Mouse (Mus musculus) forebrain, embryonic 16.5 days (tissue): ENCODE data around the gene Vps51. TPM values are rescaled to one million over a fixed set of nuclear protein-coding genes. Genes with fewer than 3 reads are reported as not detected.
"Not testable (repeated sequence)": the region's sequence is repeated elsewhere in the genome, so short reads cannot be mapped to it uniquely, and the experiment has no call there.

Experiments used
- ATAC-seq: fragments of 200-750 bp; cut with Nextera tagmentation; 2 replicates; pipeline ENCODE4 v1.8.0; 2017; ENCODE audit warnings: mild to moderate bottlenecking, moderate library complexity
- H3K27ac ChIP-seq: fragments of 300-500 bp; sonication (generic); 2 replicates; pipeline ENCODE4 v1.5.1; 2014; ENCODE audit warnings: low read length, control low read depth
- H3K27me3 ChIP-seq: fragments of 300-500 bp; sonication (generic); replicated peaks from 2 replicates; pipeline ENCODE4 v1.6.1; 2014; ENCODE audit warnings: low read length; ENCODE audit not compliant: control insufficient read depth, insufficient read depth
- H3K36me3 ChIP-seq: fragments of 300-500 bp; sonication (generic); 2 replicates; pipeline ENCODE4 v1.6.1; 2014; ENCODE audit not compliant: control insufficient read depth, insufficient read depth
- H3K4me1 ChIP-seq: fragments of 300-500 bp; sonication (generic); replicated peaks from 2 replicates; pipeline ENCODE4 v1.6.1; 2014; ENCODE audit warnings: low read length; ENCODE audit not compliant: control insufficient read depth, insufficient read depth
- H3K4me2 ChIP-seq: fragments of 300-500 bp; sonication (generic); 2 replicates; pipeline ENCODE4 v1.6.1; 2014; ENCODE audit warnings: mild to moderate bottlenecking, low read length, control low read depth
- H3K4me3 ChIP-seq: fragments of 300-500 bp; sonication (generic); replicated peaks from 2 replicates; pipeline ENCODE4 v1.5.1; 2014; ENCODE audit warnings: mild to moderate bottlenecking, low read length, control low read depth
- H3K9ac ChIP-seq: fragments of 300-500 bp; sonication (generic); replicated peaks from 2 replicates; pipeline ENCODE4 v1.6.1; 2014; ENCODE audit warnings: low read depth, low read length, control low read depth
- H3K9me3 ChIP-seq: fragments of 300-500 bp; sonication (generic); 2 replicates; pipeline ENCODE4 v1.6.1; 2016; ENCODE audit warnings: low read length; ENCODE audit not compliant: control insufficient read depth
- WGBS: fragments of 180-500 bp; shearing (Covaris S2); extraction: QIAGEN DNeasy Blood & Tissue Kit; methylation state at CpG from one replicate; pipeline ENCODE4 v1.1.7; 2014; 5-methylcytosine and 5-hydroxymethylcytosine counted together
- polyA plus RNA-seq: library from polyadenylated mRNA; unstranded; fragments of >200 nt; fragmentation: Nextera tagmentation; extraction: Ambion mirVana; gene quantifications from 2 replicates; pipeline ENCODE4 v1.2.1, GENCODE M21; 2015

Gene Vps51
- polyA plus RNA-seq, 1 experiment from 2014 or later, result 88.5 TPM

- WGBS, result under 1% methylated on average over 65 of the region's 65 CpGs
- peak; percentile 95 for ATAC-seq
- Histone ChIP-seq H3K4me2 (peak within 1 kb of the TSS; percentile 97), H3K9ac (peak within 1 kb of the TSS; percentile 92), H3K4me3 (peak within 1 kb of the TSS; percentile 80), H3K9me3 (no peaks in the 10 kb centered on the region), H3K4me1 (peaks cover 19% of the 10 kb centered on the region), H3K27me3 (no peaks in the 10 kb centered on the region), H3K36me3 (peaks cover 18% of the 10 kb centered on the region), H3K27ac (peak within 1 kb of the TSS; percentile 100)
Measured at GRCm38 (mm10) chr19:6046294-6047153, 30.5 kb downstream of the Vps51 start, which contains the start of gene Syvn1. TSS of gene Syvn1 (plus strand) at chr19:6046576.

DNA sequence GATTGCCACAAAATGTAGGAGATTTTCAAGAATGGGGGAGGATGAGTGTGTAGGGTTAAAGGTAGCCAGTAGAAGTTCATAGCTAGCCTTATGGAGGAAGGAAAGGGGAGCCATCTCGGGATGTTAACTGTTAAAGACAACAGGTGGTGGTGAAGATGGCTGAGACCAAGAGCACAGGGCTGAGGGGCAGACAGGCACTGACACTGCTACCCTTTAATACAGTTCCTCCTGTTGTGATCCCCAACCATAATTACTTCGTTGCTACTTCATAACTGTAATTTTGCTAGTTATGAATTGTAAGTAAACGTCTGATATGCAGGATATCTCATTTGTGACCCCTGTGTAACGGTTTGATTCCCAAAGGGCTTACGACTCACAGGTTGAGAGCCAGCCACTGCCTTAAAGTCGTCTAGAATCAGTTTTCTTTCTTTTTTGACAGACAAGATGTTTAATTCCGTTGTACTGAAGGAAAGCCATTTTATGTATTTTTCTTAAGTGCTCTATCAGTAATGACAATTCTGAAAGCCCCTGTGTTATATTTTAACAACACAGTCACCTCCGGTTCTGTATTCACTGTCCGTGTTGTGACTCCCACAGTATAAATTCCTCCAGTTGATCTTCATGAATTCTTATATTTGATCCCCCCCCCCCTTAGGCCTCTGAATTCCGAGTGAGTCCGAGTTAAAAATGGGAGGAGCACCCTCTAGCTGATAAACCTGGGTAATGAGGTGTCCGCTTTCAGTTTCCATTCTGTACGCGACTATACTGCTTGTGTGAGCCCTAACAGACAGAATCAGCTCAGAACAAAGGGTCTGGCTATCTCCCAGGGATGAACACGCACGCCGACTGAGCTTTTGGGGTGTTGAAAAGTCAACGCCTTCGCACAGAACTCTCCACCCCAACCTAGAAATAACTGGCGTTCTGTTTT lies 31.4 kb downstream of the Vps51 start:
- Histone ChIP-seq H3K27me3 (no peaks in the 10 kb centered on the region), H3K4me2 (peak overlapping the region; percentile 97), H3K4me3 (peak overlapping the region; percentile 80), H3K4me1 (peaks cover 19% of the 10 kb centered on the region), H3K9me3 (no peaks in the 10 kb centered on the region), H3K36me3 (peaks cover 12% of the 10 kb centered on the region), H3K9ac (peak overlapping the region; percentile 92), H3K27ac (peak overlapping the region; percentile 100)
- peak; percentile 36 for ATAC-seq
- 19% methylated on average over 20 of the region's 20 CpGs for WGBS

DNA sequence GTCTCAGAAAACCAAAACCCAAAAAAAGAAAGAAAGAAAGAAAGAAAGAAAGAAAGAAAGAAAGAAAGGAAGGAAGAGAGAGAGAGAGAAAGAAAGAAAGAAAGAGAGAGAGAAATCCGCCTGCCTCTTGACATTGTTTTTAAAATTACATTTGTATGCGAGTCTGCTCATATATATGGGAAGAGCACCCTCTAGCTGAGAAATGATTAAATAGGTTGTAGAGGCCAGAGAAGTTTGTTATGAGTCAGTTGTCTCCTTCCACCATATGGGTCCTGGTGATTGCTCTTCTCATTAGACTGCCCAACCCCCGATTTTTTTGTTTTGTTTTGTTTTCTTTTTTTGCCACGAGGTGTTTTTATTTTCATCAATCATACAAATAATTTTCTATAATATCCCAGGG lies 32.9 kb downstream of the Vps51 start:
- not testable (repeated sequence) for ATAC-seq, H3K4me2 ChIP-seq
- 55% methylated on average over 4 of the region's 4 CpGs for WGBS

DNA sequence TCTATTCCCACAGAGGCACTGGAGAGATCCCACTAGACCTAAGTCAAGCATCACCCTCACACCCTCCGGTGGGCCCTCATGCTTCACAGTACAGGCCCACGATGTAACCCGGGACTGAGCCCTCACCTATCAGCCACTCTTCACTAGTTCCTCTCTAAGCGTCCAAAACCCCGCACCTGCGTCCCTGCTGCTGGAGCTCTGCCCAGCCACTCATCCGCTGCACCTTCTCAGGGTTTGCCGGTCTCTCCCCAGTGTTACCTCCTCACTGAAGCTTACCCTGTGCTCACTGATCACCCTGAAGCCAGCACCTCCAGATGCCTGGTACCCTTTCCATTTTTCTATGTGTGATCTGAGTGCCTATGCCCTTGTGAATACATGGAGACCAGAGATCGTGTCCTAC lies 34.7 kb downstream of the Vps51 start:
- WGBS, result 85% methylated on average over 9 of the region's 9 CpGs
- no peak overlapping the region for H3K4me2 ChIP-seq
- H3K4me3 ChIP-seq, result no peak overlapping the region
- H3K36me3 ChIP-seq, result no peaks in the 10 kb centered on the region
- no peaks in the 10 kb centered on the region for H3K27me3 ChIP-seq
- H3K4me1 ChIP-seq, result peaks cover 10% of the 10 kb centered on the region
- no peak overlapping the region for H3K27ac ChIP-seq
- H3K9ac ChIP-seq, result no peak overlapping the region
- no peak for ATAC-seq
- H3K9me3 ChIP-seq, result no peaks in the 10 kb centered on the region

More for the DNA sequence above, 32.9 kb downstream of the Vps51 start:
- not testable (repeated sequence) for H3K36me3 ChIP-seq, H3K27ac ChIP-seq, H3K9ac ChIP-seq, H3K4me3 ChIP-seq, H3K27me3 ChIP-seq, H3K9me3 ChIP-seq
- H3K4me1 ChIP-seq, result peaks cover 19% of the 10 kb centered on the region

DNA sequence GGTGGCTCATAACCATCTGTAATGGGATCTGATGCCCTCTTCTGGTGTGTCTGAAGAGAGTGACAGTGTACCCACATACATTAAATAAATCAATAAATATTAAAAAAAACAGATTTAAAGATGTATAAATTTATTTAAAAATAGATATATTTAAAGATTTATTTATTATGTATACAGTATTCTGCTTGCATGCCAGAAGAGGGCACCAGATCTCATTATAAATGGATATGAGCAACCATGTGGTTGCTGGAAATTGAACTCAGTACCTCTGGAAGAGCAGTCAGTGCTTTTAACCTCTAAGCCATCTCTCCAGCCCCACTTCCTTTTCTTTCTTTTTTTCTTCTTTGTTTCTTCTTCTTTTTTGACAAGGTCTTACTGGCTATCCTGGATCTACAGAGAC lies 37.0 kb downstream of the Vps51 start:
- no peaks in the 10 kb centered on the region for H3K9me3 ChIP-seq
- no peak overlapping the region for H3K27ac ChIP-seq
- H3K4me3 ChIP-seq, result no peak overlapping the region
- no peak overlapping the region for H3K4me2 ChIP-seq
- H3K36me3 ChIP-seq, result no peaks in the 10 kb centered on the region
- no peaks in the 10 kb centered on the region for H3K27me3 ChIP-seq
- H3K4me1 ChIP-seq, result peaks cover under 1% of the 10 kb centered on the region
- no peak overlapping the region for H3K9ac ChIP-seq
- ATAC-seq, result no peak

DNA sequence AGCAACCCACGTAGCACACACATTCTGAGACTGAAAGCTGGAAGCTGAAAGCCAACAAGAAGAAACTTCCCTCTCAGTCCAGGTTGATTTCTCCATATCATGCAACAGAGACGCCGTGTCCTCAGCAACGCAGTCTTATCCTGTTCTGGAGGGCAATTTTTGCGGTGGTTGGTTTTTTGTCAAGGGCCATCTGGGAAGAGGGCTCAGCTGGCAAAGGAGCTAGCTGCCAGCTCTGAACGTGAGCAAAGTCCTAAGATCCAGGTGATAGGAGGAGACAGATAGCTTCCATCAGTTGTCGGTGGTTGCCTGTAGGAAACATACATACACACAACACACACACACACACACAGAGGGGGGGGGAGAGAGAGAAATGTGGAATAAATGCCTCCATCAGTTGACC lies 38.7 kb downstream of the Vps51 start:
- WGBS, result 78% methylated on average over 7 of the region's 7 CpGs
- no peaks in the 10 kb centered on the region for H3K9me3 ChIP-seq
- no peaks in the 10 kb centered on the region for H3K27me3 ChIP-seq
- no peak overlapping the region for H3K9ac ChIP-seq
- no peaks in the 10 kb centered on the region for H3K36me3 ChIP-seq
- H3K4me2 ChIP-seq, result no peak overlapping the region
- H3K27ac ChIP-seq, result no peak overlapping the region
- ATAC-seq, result no peak
- no peak overlapping the region for H3K4me3 ChIP-seq
- no peaks in the 10 kb centered on the region for H3K4me1 ChIP-seq

DNA sequence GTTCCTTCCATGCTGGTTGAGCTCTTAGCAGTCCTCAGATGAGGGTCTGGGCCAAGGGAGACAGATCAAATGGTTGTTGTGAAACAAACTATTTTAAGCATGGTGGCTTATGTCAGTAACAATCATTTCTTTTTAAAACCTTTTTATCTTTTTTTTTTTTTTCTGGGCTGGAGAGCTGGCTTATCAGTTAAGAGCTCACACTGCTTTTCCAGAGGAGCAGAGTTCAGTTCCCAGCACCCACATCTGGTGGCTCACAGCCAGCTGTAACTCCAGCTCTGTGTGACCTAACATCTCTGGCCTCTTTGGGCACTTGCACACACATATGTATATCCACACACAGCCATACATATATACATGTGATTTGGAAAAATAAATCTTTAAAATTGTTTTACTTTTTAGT lies 39.3 kb downstream of the Vps51 start:
- no peaks in the 10 kb centered on the region for H3K36me3 ChIP-seq
- ATAC-seq, result no peak
- H3K27me3 ChIP-seq, result no peaks in the 10 kb centered on the region
- no peak overlapping the region for H3K4me3 ChIP-seq
- no peaks in the 10 kb centered on the region for H3K9me3 ChIP-seq
- no peak overlapping the region for H3K4me2 ChIP-seq
- H3K27ac ChIP-seq, result no peak overlapping the region
- no peaks in the 10 kb centered on the region for H3K4me1 ChIP-seq
- no peak overlapping the region for H3K9ac ChIP-seq

- ATAC-seq, result no peak
- Histone ChIP-seq H3K9ac (no peak overlapping the region), H3K27me3 (no peaks in the 10 kb centered on the region), H3K9me3 (no peaks in the 10 kb centered on the region), H3K36me3 (no peaks in the 10 kb centered on the region), H3K4me3 (no peak overlapping the region), H3K27ac (no peak overlapping the region), H3K4me1 (no peaks in the 10 kb centered on the region), H3K4me2 (no peak overlapping the region)
- WGBS, result 81% methylated on average over 9 of the region's 9 CpGs
Measured at GRCm38 (mm10) chr19:6035966-6036585, 41.0 kb downstream of the Vps51 start.
